Mouse (Mus musculus): ENCODE results near the gene Rapgef5.

Gene Rapgef5

GRCm38 (mm10) chr12:117531106-117531505 is 14.8 kb downstream of the Rapgef5 start:
- CTCF ChIA-PET = no interaction called here

- CTCF ChIA-PET = no interaction called here
These were observed 17.2 kb downstream of the Rapgef5 start for GRCm38 (mm10) chr12:117533176-117534086.

GRCm38 (mm10) chr12:117534087-117534751 is 17.9 kb downstream of the Rapgef5 start:
- CTCF ChIA-PET = no interaction called here

- CTCF ChIA-PET = no interaction called here
These were observed 24.1 kb downstream of the Rapgef5 start for GRCm38 (mm10) chr12:117540352-117540751.

GRCm38 (mm10) chr12:117545277-117545676 is 29.0 kb downstream of the Rapgef5 start:
- CTCF ChIA-PET = no interaction called here

- CTCF ChIA-PET = no interaction called here
These were observed 37.1 kb downstream of the Rapgef5 start for GRCm38 (mm10) chr12:117553353-117553752.

GRCm38 (mm10) chr12:117554612-117555063 is 38.4 kb downstream of the Rapgef5 start:
- CTCF ChIA-PET = no interaction called here

- CTCF ChIA-PET = no interaction called here
These were observed 44.2 kb downstream of the Rapgef5 start for GRCm38 (mm10) chr12:117560450-117560849.

GRCm38 (mm10) chr12:117561411-117562059 is 45.3 kb downstream of the Rapgef5 start:
- CTCF ChIA-PET = interaction anchor here (0.8 kb wide), 1 partner anchor 34 kb away, joined by 6 read pairs; no protein-coding TSS in a partner anchor

GRCm38 (mm10) chr12:117562085-117562484 is 45.8 kb downstream of the Rapgef5 start:
- CTCF ChIA-PET = interaction anchor here (0.8 kb wide), 1 partner anchor 33 kb away, joined by 6 read pairs; no protein-coding TSS in a partner anchor

- CTCF ChIA-PET = no interaction called here
These were observed 47.6 kb downstream of the Rapgef5 start for GRCm38 (mm10) chr12:117563859-117564258.

GRCm38 (mm10) chr12:117566298-117566697 is 50.0 kb downstream of the Rapgef5 start:
- CTCF ChIA-PET = interaction anchor here (0.7 kb wide), 1 partner anchor 30 kb away, joined by 3 read pairs; no protein-coding TSS in a partner anchor

GRCm38 (mm10) chr12:117569671-117570070 is 53.4 kb downstream of the Rapgef5 start:
- CTCF ChIA-PET = interaction anchor here (0.7 kb wide), 1 partner anchor 132 kb away, joined by 6 read pairs; no protein-coding TSS in a partner anchor

- CTCF ChIA-PET = no interaction called here
These were observed 68.0 kb downstream of the Rapgef5 start for GRCm38 (mm10) chr12:117584256-117584655.

GRCm38 (mm10) chr12:117585390-117585789 is 69.1 kb downstream of the Rapgef5 start:
- CTCF ChIA-PET = no interaction called here

GRCm38 (mm10) chr12:117586124-117586523 is 69.8 kb downstream of the Rapgef5 start:
- CTCF ChIA-PET = interaction anchor here (0.5 to 0.7 kb wide), 2 partner anchors 25 to 73 kb away, joined by 3 to 40 read pairs; no protein-coding TSS in a partner anchor

GRCm38 (mm10) chr12:117589186-117589585 is 72.9 kb downstream of the Rapgef5 start:
- CTCF ChIA-PET = no interaction called here

- CTCF ChIA-PET = no interaction called here
These were observed 75.7 kb downstream of the Rapgef5 start for GRCm38 (mm10) chr12:117592019-117592418.

- CTCF ChIA-PET = no interaction called here
These were observed 76.3 kb downstream of the Rapgef5 start for GRCm38 (mm10) chr12:117592583-117592982.

GRCm38 (mm10) chr12:117595179-117595578 is 78.9 kb downstream of the Rapgef5 start:
- CTCF ChIA-PET = interaction anchor here (0.5 kb wide), 1 partner anchor 34 kb away, joined by 6 read pairs; no protein-coding TSS in a partner anchor

GRCm38 (mm10) chr12:117598190-117598589 is 81.9 kb downstream of the Rapgef5 start:
- CTCF ChIA-PET = no interaction called here

GRCm38 (mm10) chr12:117605966-117606365 is 89.7 kb downstream of the Rapgef5 start:
- CTCF ChIA-PET = no interaction called here

All from spleen, embryonic (tissue).